Mouse (Mus musculus): ENCODE results near the gene Slamf9. TPM values are rescaled to one million over a fixed set of nuclear protein-coding genes. Genes with fewer than 3 reads are reported as not detected.

Gene Slamf9
- total RNA-seq, 2 experiments from 2014 or later = 0.33 to 0.57 TPM

DNA sequence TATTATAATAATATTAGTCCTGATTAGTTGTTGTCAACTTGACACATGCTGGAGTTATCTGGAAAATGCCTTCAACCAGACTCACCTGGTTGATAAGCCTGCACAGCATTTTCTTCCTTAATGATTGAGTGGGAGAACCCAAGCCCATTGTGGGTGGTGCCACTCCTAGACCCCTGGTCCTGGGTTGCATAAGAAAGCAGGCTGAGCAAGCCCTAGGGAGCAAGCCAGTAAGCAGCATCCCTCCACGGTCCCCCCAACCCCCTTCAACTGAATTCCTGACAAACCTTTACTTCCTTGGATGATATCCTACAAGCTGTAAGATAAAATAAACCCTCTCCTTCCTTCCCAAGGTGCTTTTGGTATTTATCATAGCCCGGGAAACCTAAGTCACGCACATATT is 18.0 kb upstream of the Slamf9 start:
- intact Hi-C loops (cut with DNase I; ENCODE audit: low total_unique reads) = no loop called here

GRCm38 (mm10) chr1:172458041-172458440 is 17.1 kb upstream of the Slamf9 start:
- DNase-seq = no peak
- intact Hi-C loops (cut with DNase I; ENCODE audit: low total_unique reads) = no loop called here

More for the DNA sequence above, 18.0 kb upstream of the Slamf9 start:
- DNase-seq = no peak

GRCm38 (mm10) chr1:172461602-172462001 is 13.6 kb upstream of the Slamf9 start:
- no peak for DNase-seq
- intact Hi-C loops (cut with DNase I; ENCODE audit: low total_unique reads) = no loop called here

GRCm38 (mm10) chr1:172462534-172462933 is 12.6 kb upstream of the Slamf9 start:
- DNase-seq = no peak
- intact Hi-C loops (cut with DNase I; ENCODE audit: low total_unique reads) = no loop called here

- DNase-seq = no peak
- intact Hi-C loops (cut with DNase I; ENCODE audit: low total_unique reads) = no loop called here
Measured at GRCm38 (mm10) chr1:172463387-172464333, 11.5 kb upstream of the Slamf9 start.

DNA sequence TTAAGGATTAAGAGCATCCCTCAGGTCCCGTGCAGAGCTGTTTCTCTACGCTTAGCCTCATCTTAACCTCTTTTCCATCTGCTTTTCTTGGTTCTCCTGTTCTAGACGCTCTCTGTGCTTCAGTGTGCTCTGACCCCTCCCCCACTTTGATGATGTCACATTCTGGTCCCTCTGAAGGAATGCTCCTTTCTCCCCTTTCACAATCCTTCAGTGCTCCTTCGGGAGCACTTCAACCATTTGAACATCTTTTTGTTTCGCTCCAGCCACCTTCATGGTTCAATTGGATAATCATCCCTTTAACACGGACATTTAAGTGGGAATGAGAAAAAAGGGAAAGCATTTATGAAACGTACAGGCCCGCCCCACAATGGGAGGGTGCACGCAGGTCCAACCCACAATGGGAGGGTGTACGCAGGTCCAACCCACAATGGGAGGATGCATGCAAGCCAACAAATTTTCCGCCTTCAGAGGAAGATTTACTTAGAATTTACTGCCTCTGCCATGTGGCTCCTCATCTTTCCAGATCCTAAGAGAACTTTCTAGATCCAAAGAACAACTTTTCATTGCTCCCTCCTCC is 6.8 kb upstream of the Slamf9 start:
- intact Hi-C loops (cut with DNase I; ENCODE audit: low total_unique reads) = no loop called here
- no peak for DNase-seq

DNA sequence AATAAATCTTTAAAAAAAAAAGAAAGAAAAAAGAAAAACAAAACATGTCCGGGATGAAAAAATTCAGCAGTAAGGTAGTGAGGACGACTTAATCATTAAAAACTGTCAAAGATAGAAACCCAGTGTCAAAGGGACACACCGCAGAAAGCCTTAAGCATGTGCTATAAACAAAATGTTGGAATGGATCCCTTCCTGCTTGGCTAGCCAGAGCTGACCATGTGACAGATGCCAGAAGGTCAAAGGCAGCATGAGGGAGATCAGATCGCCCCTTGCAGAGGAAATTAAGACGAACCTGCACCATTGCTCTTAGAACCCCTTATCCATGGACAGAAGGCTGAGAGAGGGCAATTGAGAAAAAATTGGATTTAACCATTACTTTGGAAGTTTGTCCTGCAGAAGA is 5.8 kb upstream of the Slamf9 start:
- intact Hi-C loops (cut with DNase I; ENCODE audit: low total_unique reads) = no loop called here

GRCm38 (mm10) chr1:172469810-172470448 is 5.2 kb upstream of the Slamf9 start:
- no peak for DNase-seq

More for the DNA sequence above, 5.8 kb upstream of the Slamf9 start:
- no peak for DNase-seq

GRCm38 (mm10) chr1:172472909-172473308 is 2.2 kb upstream of the Slamf9 start:
- intact Hi-C loops (cut with DNase I; ENCODE audit: low total_unique reads) = no loop called here
- no peak for DNase-seq

More at GRCm38 (mm10) chr1:172469810-172470448, 5.2 kb upstream of the Slamf9 start:
- intact Hi-C loops (cut with DNase I; ENCODE audit: low total_unique reads) = no loop called here

GRCm38 (mm10) chr1:172474196-172474595 is 962 bp upstream of the Slamf9 start:
- intact Hi-C loops (cut with DNase I; ENCODE audit: low total_unique reads) = no loop called here
- DNase-seq = no peak

GRCm38 (mm10) chr1:172478020-172478419 is 2.9 kb downstream of the Slamf9 start:
- intact Hi-C loops (cut with DNase I; ENCODE audit: low total_unique reads) = no loop called here
- DNase-seq = no peak

- intact Hi-C loops (cut with DNase I; ENCODE audit: low total_unique reads) = no loop called here
- no peak for DNase-seq
Measured at GRCm38 (mm10) chr1:172480376-172480775, 5.2 kb downstream of the Slamf9 start.

GRCm38 (mm10) chr1:172481111-172481510 is 6.0 kb downstream of the Slamf9 start:
- intact Hi-C loops (cut with DNase I; ENCODE audit: low total_unique reads) = no loop called here
- DNase-seq = no peak

DNA sequence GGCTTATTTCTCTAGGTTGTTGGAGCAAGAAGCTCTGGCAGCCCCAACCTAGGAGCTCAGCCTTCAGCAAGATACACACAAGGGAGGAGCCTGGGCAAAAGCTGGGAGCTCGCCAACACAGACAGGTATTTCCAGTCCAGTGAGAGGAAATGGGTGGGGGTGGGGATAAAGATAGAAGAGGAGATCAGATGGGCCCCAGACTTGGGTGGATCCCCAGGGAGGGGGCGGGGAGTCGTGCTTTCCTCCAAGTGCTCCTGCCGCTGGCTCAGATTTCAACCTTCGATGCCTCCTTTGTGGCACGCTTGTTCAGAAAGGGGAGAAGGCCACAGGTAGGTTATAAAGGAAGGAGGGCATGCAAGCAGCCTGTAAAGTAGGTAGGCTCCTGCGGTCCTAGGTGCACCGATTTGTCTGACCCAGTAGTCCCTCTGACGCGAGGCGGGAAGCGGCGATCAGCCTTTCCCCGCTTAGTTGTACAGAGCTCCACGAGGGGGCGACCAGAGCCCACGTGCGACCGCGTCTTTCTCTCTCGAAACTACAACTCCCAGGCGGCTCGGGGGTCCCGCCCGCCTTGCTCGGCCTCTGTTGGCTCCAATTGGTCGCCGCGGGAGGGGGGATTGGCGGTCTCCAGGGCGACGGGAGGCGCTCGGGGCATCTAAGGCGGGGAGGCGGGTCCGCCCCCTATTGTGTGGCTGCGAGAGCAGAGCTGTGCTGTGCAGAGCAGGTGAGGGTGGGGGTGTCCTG is 6.6 kb downstream of the Slamf9 start, which contains the start of gene Igsf9:
Gene Igsf9 (plus strand): TSS at position 249 of the 741 bp plus-strand sequence.
- peak; percentile 89 for DNase-seq
- intact Hi-C loops (cut with DNase I; ENCODE audit: low total_unique reads) = no loop called here

- no peak for DNase-seq
- intact Hi-C loops (cut with DNase I; ENCODE audit: low total_unique reads) = no loop called here
Measured at GRCm38 (mm10) chr1:172482518-172483360, 7.6 kb downstream of the Slamf9 start.

DNA sequence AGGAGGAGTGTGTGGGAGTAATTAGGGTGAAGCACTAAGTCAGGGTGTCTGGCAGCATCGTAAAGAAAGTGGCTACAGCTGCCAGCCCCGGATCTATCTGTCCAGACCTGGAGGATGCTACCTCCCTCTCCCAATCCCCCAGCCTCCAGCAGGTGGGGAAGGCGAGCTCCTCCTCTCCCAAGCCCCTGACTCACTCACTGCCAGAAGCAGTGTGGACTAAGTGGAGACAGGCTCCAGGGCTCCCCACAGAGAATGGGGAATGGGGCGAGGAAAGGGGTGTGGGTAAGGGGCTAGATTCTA is 8.2 kb downstream of the Slamf9 start:
- DNase-seq = no peak
- intact Hi-C loops (cut with DNase I; ENCODE audit: low total_unique reads) = no loop called here

- no peak for DNase-seq
- intact Hi-C loops (cut with DNase I; ENCODE audit: low total_unique reads) = no loop called here
Measured at GRCm38 (mm10) chr1:172484236-172484635, 9.1 kb downstream of the Slamf9 start.

DNA sequence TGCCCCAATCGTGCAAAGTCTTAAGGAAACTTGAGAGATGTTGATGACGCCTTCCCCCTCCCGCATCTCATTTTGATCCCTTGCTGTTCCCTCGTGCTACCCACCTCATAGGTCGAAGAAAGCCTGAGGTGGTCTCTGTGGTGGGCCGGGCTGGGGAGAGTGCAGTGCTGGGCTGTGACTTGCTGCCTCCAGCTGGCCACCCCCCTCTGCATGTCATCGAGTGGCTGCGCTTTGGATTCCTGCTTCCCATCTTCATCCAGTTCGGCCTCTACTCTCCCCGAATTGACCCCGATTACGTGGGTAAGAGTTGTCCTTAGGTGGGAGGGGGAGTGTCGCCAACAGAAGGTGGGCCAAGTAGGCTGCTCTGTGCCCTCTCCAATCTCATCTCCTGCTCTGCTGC is 9.5 kb downstream of the Slamf9 start:
- no peak for DNase-seq
- intact Hi-C loops (cut with DNase I; ENCODE audit: low total_unique reads) = no loop called here

DNA sequence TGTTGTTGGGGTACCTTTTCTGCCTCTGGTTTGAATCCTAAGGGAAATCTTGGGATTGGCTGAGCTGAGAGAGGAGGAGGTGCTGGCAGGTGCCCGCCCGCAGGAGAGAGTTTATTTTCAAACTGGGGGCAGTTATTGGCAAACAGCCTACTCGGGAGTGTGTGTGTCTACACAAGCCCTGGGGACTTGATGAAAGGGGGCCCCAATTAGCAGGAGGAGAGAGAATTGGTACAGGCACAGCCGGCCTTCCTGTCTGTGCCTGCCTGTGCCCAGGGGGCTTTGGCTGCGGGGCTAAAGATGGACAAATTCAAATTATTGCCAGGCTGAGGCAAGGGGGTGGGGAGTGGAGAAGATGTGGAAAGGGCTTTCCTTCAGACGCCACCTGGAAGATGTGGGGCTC is 10.7 kb downstream of the Slamf9 start:
- no peak for DNase-seq
- intact Hi-C loops (cut with DNase I; ENCODE audit: low total_unique reads) = no loop called here

Data from gastrocnemius, postnatal 14 days (tissue).